Mouse (Mus musculus) c-Kit-positive CD71-negative TER-119-negative erythroid progenitor cells, embryonic 14.5 days (primary cell): Measurements from ENCODE around the gene Cfap99.

Source experiments
- DNase-seq: peaks from one replicate; pipeline ENCODE4 v3.0.0-alpha.2; 2013; ENCODE audit warnings: low read depth

The Cfap99 gene

GRCm38 (mm10) chr5:34278058-34278457 is 10.3 kb upstream of the Cfap99 start:
- no peak for DNase-seq

- DNase-seq, result no peak
Measured at GRCm38 (mm10) chr5:34279214-34279613, 9.2 kb upstream of the Cfap99 start.

- no peak for DNase-seq
Measured at GRCm38 (mm10) chr5:34280976-34281375, 7.4 kb upstream of the Cfap99 start.

GRCm38 (mm10) chr5:34283355-34283754 is 5.0 kb upstream of the Cfap99 start:
- DNase-seq, result no peak

- no peak for DNase-seq
Measured at GRCm38 (mm10) chr5:34284156-34284750, 4.1 kb upstream of the Cfap99 start.

GRCm38 (mm10) chr5:34285285-34285684 is 3.1 kb upstream of the Cfap99 start:
- no peak for DNase-seq

- no peak for DNase-seq
Measured at GRCm38 (mm10) chr5:34286516-34286915, 1.9 kb upstream of the Cfap99 start.

GRCm38 (mm10) chr5:34287001-34287837 is 1.2 kb upstream of the Cfap99 start:
- no peak for DNase-seq

GRCm38 (mm10) chr5:34287838-34288145 is 608 bp upstream of the Cfap99 start:
- no peak for DNase-seq

- DNase-seq, result no peak
Measured at GRCm38 (mm10) chr5:34289286-34289685, 886 bp downstream of the Cfap99 start.

- no peak for DNase-seq
Measured at GRCm38 (mm10) chr5:34293363-34293762, 5.0 kb downstream of the Cfap99 start.

- DNase-seq, result no peak
Measured at GRCm38 (mm10) chr5:34294696-34295095, 6.3 kb downstream of the Cfap99 start.

GRCm38 (mm10) chr5:34295141-34295540 is 6.7 kb downstream of the Cfap99 start:
- DNase-seq, result no peak

- no peak for DNase-seq
Measured at GRCm38 (mm10) chr5:34298061-34298460, 9.7 kb downstream of the Cfap99 start.

GRCm38 (mm10) chr5:34298937-34299535 is 10.6 kb downstream of the Cfap99 start:
- no peak for DNase-seq

- no peak for DNase-seq
Measured at GRCm38 (mm10) chr5:34302377-34302776, 14.0 kb downstream of the Cfap99 start.

- no peak for DNase-seq
Measured at GRCm38 (mm10) chr5:34309016-34309415, 20.6 kb downstream of the Cfap99 start.

GRCm38 (mm10) chr5:34319491-34320034 is 31.2 kb downstream of the Cfap99 start:
- DNase-seq, result no peak

- DNase-seq, result no peak
Measured at GRCm38 (mm10) chr5:34321236-34321635, 32.8 kb downstream of the Cfap99 start.

GRCm38 (mm10) chr5:34325286-34325685 is 36.9 kb downstream of the Cfap99 start:
- DNase-seq, result no peak

GRCm38 (mm10) chr5:34326249-34326691 is 37.9 kb downstream of the Cfap99 start:
- no peak for DNase-seq

- no peak for DNase-seq
Measured at GRCm38 (mm10) chr5:34326875-34327576, 38.6 kb downstream of the Cfap99 start.
